Mouse (Mus musculus): ENCODE measurements at regions not wholly inside any gene's neighbourhood (a gene's known extent, or its start where the extent isn't known, plus 50 kb on each side); places are given as distances from the start of the nearest gene placed in this dataset.

DNA sequence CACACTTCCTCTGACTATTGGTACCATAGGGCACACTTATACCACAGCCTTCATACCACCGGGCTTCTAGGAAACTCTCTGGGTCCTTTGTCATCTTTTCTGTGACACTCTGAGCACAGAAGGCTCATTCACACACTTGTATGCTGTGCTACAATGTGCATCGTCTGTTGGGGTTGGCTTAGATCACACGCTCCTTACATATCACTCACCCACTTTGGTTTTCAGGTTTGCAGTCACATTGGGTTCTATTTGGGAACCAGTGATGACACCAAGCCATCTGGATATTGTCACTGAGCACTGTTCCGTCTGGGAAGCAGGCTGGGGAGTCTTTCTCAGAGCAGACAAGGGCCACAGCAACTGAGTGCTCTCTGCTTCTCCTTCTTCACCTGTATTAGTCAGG lies 74.1 kb upstream of the Vldlr start:
- TF ChIP-seq CTCF (conservative IDR thresholded peaks at IDR 0.05; ENCODE audit: low read length) (no peak), POU5F1 (IDR thresholded peaks at IDR 0.05; ENCODE audit: borderline replicate concordance, low read length) (no peak)

All from E14TG2a.4 (cell line).